Mouse (Mus musculus) CH12.LX (cell line): ENCODE data around the gene Sh2d5. TPM values are rescaled to one million over a fixed set of nuclear protein-coding genes. Genes with fewer than 3 reads are reported as not detected.
A peak's percentile ranks its signal among the peaks of the same experiment; 100 is the strongest.

Source experiments
- DNase-seq: peaks from one replicate; pipeline ENCODE4 v3.0.0-alpha.2; 2013; ENCODE audit errors: extremely low read depth
- H3K27ac ChIP-seq: 2 replicates; pipeline ENCODE4 v1.5.1; 2012; ENCODE audit warnings: low read depth, mild to moderate bottlenecking, control low read depth, moderate library complexity; ENCODE audit not compliant: insufficient read depth
- H3K27me3 ChIP-seq: replicated peaks from 2 replicates; pipeline ENCODE3; 2012; ENCODE audit warnings: inconsistent platforms
- H3K36me3 ChIP-seq, 2 experiments: replicated peaks in 1 of 2; 2 replicates each; pipeline versions ENCODE3 to v1.6.1; 2012; ENCODE audit warnings: inconsistent platforms in 1 of 2, low read length in 1 of 2, mild to moderate bottlenecking in 1 of 2, mixed read lengths in 1 of 2, moderate library complexity in 1 of 2; ENCODE audit not compliant: control insufficient read depth in 1 of 2, insufficient read depth in 1 of 2
- H3K4me1 ChIP-seq, 2 experiments: 2 replicates each; pipeline ENCODE4 v1.6.1; 2012; ENCODE audit warnings: inconsistent platforms in 1 of 2, moderate library complexity in 1 of 2; ENCODE audit not compliant: insufficient read depth in 2 of 2, control insufficient read depth in 1 of 2
- H3K4me2 ChIP-seq: 2 replicates; pipeline ENCODE4 v1.6.1; 2012; ENCODE audit warnings: low read depth, mild to moderate bottlenecking, control low read depth; ENCODE audit not compliant: poor library complexity, insufficient read depth, severe bottlenecking
- H3K4me3 ChIP-seq, 3 experiments: fragments of 150-350 bp in 1 of 3; sonication (generic) in 1 of 3; replicated peaks in 1 of 3; 2 replicates each; pipeline versions ENCODE3 to v1.5.1; 2011 to 2012; ENCODE audit warnings: low read depth in 2 of 3, low read length in 2 of 3, mild to moderate bottlenecking in 2 of 3, moderate library complexity in 2 of 3, control low read depth in 1 of 3, improper control_type of control experiment in 1 of 3, inconsistent platforms in 1 of 3, mixed read lengths in 1 of 3; ENCODE audit not compliant: poor library complexity in 1 of 3
- H3K79me2 ChIP-seq: replicated peaks from 2 replicates; pipeline ENCODE4 v1.6.1; 2012; ENCODE audit warnings: mild to moderate bottlenecking, moderate library complexity; ENCODE audit not compliant: control insufficient read depth, poor library complexity, insufficient read depth, severe bottlenecking; ENCODE audit errors: extremely low read depth
- H3K9ac ChIP-seq: 2 replicates; pipeline ENCODE4 v1.6.1; 2012; ENCODE audit warnings: low read depth, mild to moderate bottlenecking, control low read depth, moderate library complexity; ENCODE audit not compliant: insufficient read depth
- H3K9me3 ChIP-seq: replicated peaks from 2 replicates; pipeline ENCODE3; 2012; ENCODE audit warnings: low read length, inconsistent platforms, mixed read lengths
- BHLHE40 ChIP-seq: IDR thresholded peaks from 2 replicates; pipeline ENCODE4 v1.6.1; 2011; ENCODE audit warnings: mild to moderate bottlenecking, low read depth, low read length, improper control_type of control experiment
- CHD1 ChIP-seq: IDR thresholded peaks from 2 replicates; pipeline ENCODE4 v1.6.1; 2012; ENCODE audit warnings: low read depth, low read length, improper control_type of control experiment, inconsistent platforms
- ETS1 ChIP-seq: conservative IDR thresholded peaks from 2 replicates; pipeline ENCODE4 v1.6.1; 2012; ENCODE audit warnings: low read depth, mild to moderate bottlenecking, inconsistent platforms, low read length, improper control_type of control experiment, moderate library complexity
- JUND ChIP-seq: conservative IDR thresholded peaks from 2 replicates; pipeline ENCODE4 v1.6.1; 2011; ENCODE audit warnings: low read depth, low read length, improper control_type of control experiment
- KAT2A ChIP-seq: IDR thresholded peaks from 2 replicates; pipeline ENCODE4 v1.6.1; 2012; ENCODE audit warnings: low read length, improper control_type of control experiment, inconsistent platforms; ENCODE audit not compliant: insufficient replicate concordance
- MAFK ChIP-seq: IDR thresholded peaks from 2 replicates; pipeline ENCODE4 v1.6.1; 2011; ENCODE audit warnings: low read length, improper control_type of control experiment; ENCODE audit not compliant: insufficient replicate concordance
- MAX ChIP-seq: IDR thresholded peaks from 2 replicates; pipeline ENCODE4 v1.6.1; 2011; ENCODE audit warnings: low read length, improper control_type of control experiment
- MEF2A ChIP-seq: IDR thresholded peaks from 2 replicates; pipeline ENCODE4 v1.6.1; 2014; ENCODE audit warnings: low read depth, mild to moderate bottlenecking, inconsistent platforms, low read length, improper control_type of control experiment, borderline replicate concordance
- RCOR1 ChIP-seq: conservative IDR thresholded peaks from 2 replicates; pipeline ENCODE4 v1.6.1; 2012; ENCODE audit warnings: low read depth, mild to moderate bottlenecking, inconsistent platforms, low read length, improper control_type of control experiment
- SIN3A ChIP-seq: IDR thresholded peaks from 2 replicates; pipeline ENCODE4 v1.6.1; 2012; ENCODE audit warnings: low read length, improper control_type of control experiment, inconsistent platforms
- TCF12 ChIP-seq: IDR thresholded peaks from 2 replicates; pipeline ENCODE4 v1.6.1; 2014; ENCODE audit warnings: low read depth, mild to moderate bottlenecking, inconsistent platforms, low read length, improper control_type of control experiment
- USF1 ChIP-seq: IDR thresholded peaks from 2 replicates; pipeline ENCODE4 v1.6.1; 2014; ENCODE audit warnings: low read depth, mild to moderate bottlenecking, inconsistent platforms, low read length, improper control_type of control experiment
- USF2 ChIP-seq: conservative IDR thresholded peaks from 2 replicates; pipeline ENCODE4 v1.6.1; 2011; ENCODE audit warnings: low read depth, low read length, improper control_type of control experiment
- ZC3H11A ChIP-seq: IDR thresholded peaks from 2 replicates; pipeline ENCODE4 v1.6.1; 2012; ENCODE audit warnings: low read depth, mild to moderate bottlenecking, inconsistent platforms, low read length, improper control_type of control experiment
- ZMIZ1 ChIP-seq: IDR thresholded peaks from 2 replicates; pipeline ENCODE4 v1.6.1; 2012; ENCODE audit warnings: low read depth, mild to moderate bottlenecking, inconsistent platforms, low read length, improper control_type of control experiment
- dilution Hi-C: fragments of 300-500 bp; cut with MboI; formaldehyde crosslinking; loops from 2 replicates; pipeline ENCODE4 v1.14.3; 2020; ENCODE audit warnings: low sequenced_read_pairs; ENCODE audit not compliant: extremely low pct_unique_long_range_greater_than_20kb, extremely low pct_ligation_motif_present
- in situ Hi-C: fragments of 300-500 bp; cut with MboI; formaldehyde crosslinking; loops from 3 replicates; pipeline ENCODE4 v1.14.3; 2019; ENCODE audit warnings: low sequenced_read_pairs, low pct_ligation_motif_present, low pct_unique_long_range_greater_than_20kb, mixed read lengths
- polyA plus RNA-seq: library from polyadenylated mRNA; unstranded; fragments of >175 nt; gene quantifications from 2 replicates; pipeline ENCODE4 v1.2.1, GENCODE M21; 2012; ENCODE audit warnings: low read depth; ENCODE audit not compliant: insufficient read length
- total RNA-seq, 2 experiments: library from RNA; depleted of rRNA; stranded (reverse); fragments of 300-350 nt in 1 of 2; fragments of >200 nt in 1 of 2; gene quantifications; 2 replicates each; pipeline ENCODE4 v1.2.3; 2012 to 2014

Gene Sh2d5
- total and polyA plus RNA-seq, 3 experiments = 0.24 to 0.68 (median 0.57) TPM

DNA sequence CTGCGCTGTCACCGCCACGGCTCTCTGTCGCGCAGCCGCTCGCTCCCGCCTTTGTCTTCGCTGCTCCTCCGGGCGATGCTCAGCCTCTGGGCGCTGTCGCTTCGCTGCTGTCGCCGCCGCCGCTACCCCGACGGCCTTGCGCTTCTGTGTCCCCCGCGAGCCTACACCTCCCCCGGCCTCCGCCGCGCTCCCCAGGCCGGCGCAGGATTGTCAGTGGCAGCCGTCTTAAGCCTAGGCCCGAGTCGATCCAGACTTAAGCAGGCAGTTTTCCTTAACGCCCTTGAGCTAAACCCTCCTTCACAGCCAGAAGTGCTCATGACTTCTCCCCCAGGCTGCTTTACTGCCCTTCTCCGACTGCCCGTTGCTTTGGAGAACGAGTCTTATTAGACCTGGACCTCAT, 32.8 kb upstream of the Sh2d5 start:
- peaks cover 8 to 25% of the 10 kb centered on the region in 2 experiments for H3K36me3 ChIP-seq
- peaks cover 48% of the 10 kb centered on the region for H3K79me2 ChIP-seq
- no peak for DNase-seq
- peak overlapping the region; percentile 75 for H3K9ac ChIP-seq
- peak overlapping the region; percentile 97 to 99 (median 98) for H3K4me3 ChIP-seq
- H3K4me1 ChIP-seq = peaks cover 7 to 43% of the 10 kb centered on the region in 2 experiments
- dilution Hi-C loops = no loop called here
- no peaks in the 10 kb centered on the region for H3K27me3 ChIP-seq
- no peak for TF ChIP-seq USF2
- no peak for TF ChIP-seq MAFK
- TF ChIP-seq JUND = no peak
- TF ChIP-seq MEF2A = no peak
- no peak for TF ChIP-seq TCF12
- TF ChIP-seq RCOR1 = no peak
- TF ChIP-seq USF1 = no peak
- no peak for TF ChIP-seq KAT2A
- in situ Hi-C loops = no loop called here
- peak overlapping the region; percentile 85 for H3K27ac ChIP-seq
- H3K4me2 ChIP-seq = no peak overlapping the region; the same call in 1 of the 2 replicates
- H3K9me3 ChIP-seq = no peaks in the 10 kb centered on the region

DNA sequence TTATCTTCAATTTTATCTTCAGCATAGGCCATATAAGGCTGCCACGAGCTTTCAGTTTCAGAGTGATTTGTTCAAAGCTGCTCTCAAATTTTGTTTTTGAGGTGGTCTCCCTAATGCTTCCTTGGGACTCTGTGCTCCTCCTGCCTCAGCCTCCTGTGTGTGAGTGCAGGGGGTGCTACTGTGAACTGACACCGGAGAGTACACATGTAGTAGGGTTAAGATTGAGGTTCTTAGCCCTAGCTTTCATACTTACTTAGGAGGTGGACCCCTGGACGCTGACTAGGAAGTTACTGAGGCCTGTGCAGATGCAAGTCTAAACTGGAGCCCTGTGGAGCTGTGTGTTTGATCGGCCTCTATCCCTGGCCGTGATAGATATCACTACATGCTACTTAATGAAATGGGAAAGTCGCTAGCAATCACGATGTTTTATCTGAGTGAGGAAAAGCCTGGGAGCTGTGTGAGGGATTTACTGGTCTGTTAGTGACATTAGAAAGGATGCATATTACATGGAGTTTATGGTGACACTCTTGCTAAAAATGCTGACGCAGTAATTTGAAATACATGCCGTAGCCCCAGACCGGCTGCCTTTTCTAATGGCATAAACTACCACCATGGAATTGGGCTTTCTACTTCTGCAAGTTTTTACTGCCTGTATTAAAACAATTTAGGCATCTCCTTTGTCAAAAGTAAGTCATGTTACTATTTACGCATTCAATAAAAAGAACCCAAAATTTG, 32.1 kb upstream of the Sh2d5 start:
- in situ Hi-C loops = no loop called here
- dilution Hi-C loops = no loop called here

DNA sequence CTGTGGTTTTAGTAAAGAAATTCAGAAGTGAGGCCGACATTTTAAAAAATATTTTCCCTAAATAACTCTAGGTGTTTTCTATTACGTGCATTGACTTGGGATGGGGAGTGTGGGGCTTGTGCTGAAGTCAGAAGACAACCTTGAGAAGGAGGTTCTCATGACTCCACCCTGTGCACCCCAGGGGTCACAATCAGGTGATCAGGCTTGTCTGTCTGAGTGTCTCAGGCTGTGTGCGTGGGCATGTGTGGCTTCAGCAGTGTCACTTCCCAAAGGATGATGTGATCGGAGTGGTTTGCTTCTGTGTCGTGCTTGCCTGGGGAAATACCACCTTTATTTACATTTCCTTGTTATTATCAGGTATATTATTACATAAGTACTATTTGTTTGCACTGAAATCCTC, 30.9 kb upstream of the Sh2d5 start:
- H3K4me2 ChIP-seq = peak overlapping the region; percentile 85
- peaks cover 7 to 46% of the 10 kb centered on the region in 2 experiments for H3K4me1 ChIP-seq
- peaks cover 51% of the 10 kb centered on the region for H3K79me2 ChIP-seq
- no peak overlapping the region for H3K27ac ChIP-seq
- no peaks in the 10 kb centered on the region for H3K9me3 ChIP-seq
- in situ Hi-C loops (no loop called here), dilution Hi-C loops (no loop called here)
- H3K9ac ChIP-seq = peak overlapping the region; percentile 75; the same call in 1 of the 2 replicates
- no peaks in the 10 kb centered on the region for H3K27me3 ChIP-seq
- DNase-seq = no peak
- peak overlapping the region in 2 of 3 experiments; percentile 14 to 28 for H3K4me3 ChIP-seq
- no peak for TF ChIP-seq USF1
- no peak for TF ChIP-seq ETS1
- no peak for TF ChIP-seq ZMIZ1
- TF ChIP-seq MAFK = no peak; the same call in 1 of the 2 replicates
- no peak for TF ChIP-seq SIN3A
- no peak for TF ChIP-seq ZC3H11A
- no peak for TF ChIP-seq CHD1
- peaks cover 24 to 43% of the 10 kb centered on the region in 2 experiments for H3K36me3 ChIP-seq

More for the DNA sequence above, 32.1 kb upstream of the Sh2d5 start:
- TF ChIP-seq SIN3A = 0 out of 2 replicates have a peak, but pooled peaks have one; percentile 13
- 0 out of 2 replicates have a peak, but pooled peaks have one; percentile 3 for TF ChIP-seq MAX
- TF ChIP-seq KAT2A = no peak
- TF ChIP-seq BHLHE40 = no peak
- TF ChIP-seq MAFK = peak; percentile 97
- Histone ChIP-seq H3K36me3 (peaks cover 13 to 31% of the 10 kb centered on the region in 2 experiments), H3K9ac (peak overlapping the region; percentile 75), H3K9me3 (no peaks in the 10 kb centered on the region), H3K27ac (no peak overlapping the region), H3K4me3 (peak overlapping the region; percentile 97 to 99 (median 98)), H3K4me2 (peak overlapping the region; percentile 85), H3K79me2 (peaks cover 50% of the 10 kb centered on the region), H3K4me1 (peaks cover 7 to 46% of the 10 kb centered on the region in 2 experiments), H3K27me3 (no peaks in the 10 kb centered on the region)
- no peak for DNase-seq
